Mouse (Mus musculus) kidney, adult 2 months (tissue): ENCODE data around the gene Klhdc8a.

ENCODE experiments used
- CTCF ChIP-seq: fragments of 200-500 bp; conservative IDR thresholded peaks from 2 replicates; pipeline ENCODE4 v1.5.1; 2011; ENCODE audit warnings: low read depth, mild to moderate bottlenecking, control low read depth, low read length, moderate library complexity, mixed read lengths; ENCODE audit not compliant: insufficient read depth, insufficient read length
- POLR2A ChIP-seq: fragments of 200-500 bp; IDR thresholded peaks from one replicate; pipeline ENCODE4 v1.6.1; 2011; ENCODE audit warnings: low read depth, low read length, control low read depth

- TF ChIP-seq POLR2A: no peak
- no peak for TF ChIP-seq CTCF
Measured at GRCm38 (mm10) chr1:132299744-132300143, 1.3 kb downstream of the Klhdc8a start.
